Mouse (Mus musculus): ENCODE data around the gene Eef1a1.
A peak's percentile ranks its signal among the peaks of the same experiment; 100 is the strongest.
"Not testable (repeated sequence)": the region's sequence is repeated elsewhere in the genome, so short reads cannot be mapped to it uniquely, and the experiment has no call there.

The Eef1a1 gene

DNA sequence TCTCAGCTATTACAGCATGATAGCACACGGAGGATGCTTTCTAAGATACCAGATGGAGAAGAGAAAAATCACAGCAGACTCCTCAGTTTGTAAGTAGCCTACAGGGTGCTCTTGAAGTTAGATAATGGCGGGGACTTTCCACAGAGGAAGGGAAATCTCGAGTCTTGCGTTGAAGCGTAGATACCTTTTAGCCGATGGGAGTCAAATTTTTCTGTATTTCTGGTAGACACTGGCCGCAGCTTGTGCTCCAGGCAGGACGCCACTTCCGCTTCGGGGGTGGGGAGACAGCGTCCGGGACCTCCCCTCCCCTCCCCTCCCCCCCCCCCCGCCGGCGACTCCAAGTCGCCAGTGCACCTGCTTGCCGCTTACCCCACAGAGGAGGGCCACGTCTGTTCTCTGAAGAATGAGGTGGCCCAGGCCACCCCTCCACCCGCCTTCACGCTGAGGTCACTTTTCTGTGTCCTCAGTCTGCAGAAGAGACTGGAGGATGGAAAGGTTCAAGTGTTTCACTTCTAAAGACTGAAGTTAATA lies at the start of gene Eef1a1:
Gene Eef1a1 (minus strand): TSS at position 262 of the 531 bp plus-strand sequence.
- DNase-seq (ENCODE audit: low spot score) = peak; percentile 60

DNA sequence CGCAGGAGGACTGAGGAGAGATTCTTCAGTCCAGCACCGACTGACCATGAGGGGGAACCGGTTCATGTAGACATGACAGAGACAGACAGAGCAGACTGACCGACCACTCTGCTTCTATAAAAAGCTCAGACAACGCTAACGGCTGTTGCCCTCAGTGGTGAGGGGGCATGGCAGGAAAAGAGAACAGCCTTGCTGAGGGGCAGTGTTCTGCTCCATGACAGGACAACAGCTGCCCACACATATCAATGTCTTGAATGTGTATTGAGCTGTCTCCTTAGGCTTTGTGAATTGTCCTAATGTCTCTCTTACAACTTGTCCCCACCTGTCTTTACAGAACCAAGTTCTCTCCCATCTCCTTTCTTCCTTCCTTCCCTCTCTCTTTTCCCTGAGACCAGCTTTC lies 49.5 kb upstream of the Eef1a1 start:
- no peak for DNase-seq (ENCODE audit: low spot score)

DNA sequence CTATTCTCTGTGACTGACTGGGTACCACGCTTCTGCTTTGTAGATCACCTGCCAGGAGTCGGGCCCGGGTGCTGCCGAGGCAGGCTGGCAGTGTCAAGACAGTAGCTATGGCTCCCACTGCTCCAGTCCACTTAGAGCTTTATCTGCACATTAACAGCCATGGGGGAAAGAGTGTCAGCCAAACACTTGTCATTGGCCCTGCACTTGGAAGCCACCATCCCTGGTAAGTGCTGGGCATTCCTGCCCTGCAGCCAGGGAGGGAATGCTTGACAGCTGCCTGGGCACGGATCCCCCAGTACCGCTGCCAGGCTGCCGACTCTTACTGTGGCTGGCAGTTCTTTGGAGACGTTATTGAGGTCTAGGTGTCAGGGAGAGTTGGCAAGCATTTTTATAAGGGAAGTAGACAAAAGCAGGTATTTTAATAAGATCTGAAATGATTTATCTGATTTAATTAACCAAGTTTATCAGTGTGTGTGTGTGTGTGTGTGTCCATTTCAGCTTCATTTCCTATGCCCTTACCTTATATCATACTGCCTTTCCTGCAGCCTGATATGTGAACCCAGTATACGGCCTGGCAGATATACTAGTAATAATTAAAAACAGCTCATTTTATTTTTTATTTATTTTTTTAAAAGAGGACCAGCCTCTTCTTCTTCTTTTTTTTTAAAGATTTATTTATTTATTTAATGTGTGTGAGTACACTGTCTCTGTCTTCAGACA lies 48.4 kb upstream of the Eef1a1 start:
- no peak for DNase-seq (ENCODE audit: low spot score)

DNA sequence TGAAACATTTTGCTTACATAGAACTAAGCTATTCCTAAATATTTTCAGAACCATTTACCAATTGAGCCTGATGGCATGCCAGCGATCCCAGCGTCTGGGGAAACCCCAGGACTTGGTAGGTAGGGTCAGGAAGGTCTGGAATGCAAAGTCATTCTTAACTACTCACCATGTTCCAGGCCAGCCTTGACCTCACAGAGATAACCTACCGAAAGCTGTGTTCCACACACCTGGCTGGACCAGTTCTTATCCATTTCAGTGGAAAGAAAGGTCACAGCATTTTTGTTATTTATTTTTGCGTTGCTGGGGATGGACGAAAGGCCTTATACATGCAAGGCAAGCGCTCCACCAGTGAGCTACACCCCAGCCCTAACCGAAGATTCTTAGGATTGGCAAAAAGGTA lies 45.7 kb upstream of the Eef1a1 start:
- DNase-seq (ENCODE audit: low spot score) = no peak

DNA sequence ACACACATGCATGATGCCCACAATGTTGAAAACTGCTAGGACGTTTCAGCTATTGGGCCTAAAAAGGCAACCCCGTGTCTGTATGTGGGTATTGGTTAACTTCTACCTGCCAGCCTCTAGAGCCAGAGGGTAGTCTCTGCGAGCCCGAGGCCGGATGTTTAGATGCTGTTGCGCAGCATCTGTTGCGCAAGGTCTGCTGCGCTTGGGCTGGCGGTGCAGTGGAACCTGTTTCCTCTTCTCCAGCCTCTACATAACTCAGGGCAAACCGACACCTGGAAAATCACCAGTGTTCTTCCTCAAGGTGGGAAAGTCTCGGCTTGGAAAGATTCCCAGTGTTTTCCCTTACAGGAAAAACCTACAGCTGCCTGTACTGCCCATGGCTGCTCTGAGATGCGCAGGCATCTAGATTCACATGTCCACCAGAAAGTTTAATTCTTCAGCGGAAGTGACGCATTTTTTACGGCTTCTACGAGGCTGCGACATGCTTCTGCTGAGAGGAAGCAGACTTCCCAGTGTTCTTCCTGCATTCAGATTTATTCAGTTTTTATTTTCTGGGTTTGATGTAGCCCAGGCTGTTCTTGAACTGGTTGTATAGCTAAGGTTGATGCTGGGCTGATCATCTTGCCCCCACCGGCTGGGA lies 44.5 kb upstream of the Eef1a1 start:
- peak; percentile 71 for DNase-seq (ENCODE audit: low spot score)

DNA sequence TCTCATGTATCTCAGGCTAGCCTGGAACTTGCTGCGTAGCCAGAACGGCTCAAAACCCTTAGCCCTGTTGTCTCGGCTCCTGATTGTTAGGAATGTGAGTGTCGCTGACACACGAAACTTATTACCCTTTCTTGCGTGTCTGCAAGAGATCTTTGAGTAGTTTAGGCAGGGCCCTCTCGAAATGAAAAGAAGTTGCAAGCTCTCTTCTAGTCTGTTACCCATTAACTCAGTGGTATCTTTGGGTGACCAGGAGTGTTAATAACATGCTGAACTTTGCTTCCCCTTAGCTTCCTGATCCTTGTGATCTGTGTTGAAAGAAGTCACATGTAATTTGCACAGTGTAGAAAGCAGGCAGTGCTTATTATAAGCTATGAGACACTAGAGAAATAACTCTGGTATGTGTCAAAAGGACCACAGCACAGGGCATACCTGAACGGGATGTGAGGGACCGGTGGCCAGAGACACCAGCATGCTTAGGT lies 43.4 kb upstream of the Eef1a1 start:
- DNase-seq (ENCODE audit: low spot score) = no peak

DNA sequence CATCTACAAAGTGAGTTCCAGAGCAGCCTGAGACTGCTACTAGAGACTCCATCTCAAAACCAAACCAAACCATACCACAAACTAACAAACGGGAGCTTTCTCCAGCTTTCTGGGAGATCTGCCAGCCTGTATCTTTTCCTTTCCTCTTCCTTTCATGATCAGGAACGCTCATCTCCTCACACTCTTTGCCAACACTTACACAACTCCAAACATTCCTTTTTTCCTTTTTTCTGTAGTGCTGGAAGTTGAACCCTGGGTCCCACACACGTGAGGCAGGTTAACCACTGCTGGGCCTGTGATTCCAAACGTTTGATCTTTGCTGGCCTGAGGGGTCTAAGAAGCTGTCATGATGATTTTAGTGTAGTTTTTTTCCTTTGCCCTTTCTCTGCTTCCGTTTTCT lies 42.9 kb upstream of the Eef1a1 start:
- DNase-seq (ENCODE audit: low spot score) = no peak

DNA sequence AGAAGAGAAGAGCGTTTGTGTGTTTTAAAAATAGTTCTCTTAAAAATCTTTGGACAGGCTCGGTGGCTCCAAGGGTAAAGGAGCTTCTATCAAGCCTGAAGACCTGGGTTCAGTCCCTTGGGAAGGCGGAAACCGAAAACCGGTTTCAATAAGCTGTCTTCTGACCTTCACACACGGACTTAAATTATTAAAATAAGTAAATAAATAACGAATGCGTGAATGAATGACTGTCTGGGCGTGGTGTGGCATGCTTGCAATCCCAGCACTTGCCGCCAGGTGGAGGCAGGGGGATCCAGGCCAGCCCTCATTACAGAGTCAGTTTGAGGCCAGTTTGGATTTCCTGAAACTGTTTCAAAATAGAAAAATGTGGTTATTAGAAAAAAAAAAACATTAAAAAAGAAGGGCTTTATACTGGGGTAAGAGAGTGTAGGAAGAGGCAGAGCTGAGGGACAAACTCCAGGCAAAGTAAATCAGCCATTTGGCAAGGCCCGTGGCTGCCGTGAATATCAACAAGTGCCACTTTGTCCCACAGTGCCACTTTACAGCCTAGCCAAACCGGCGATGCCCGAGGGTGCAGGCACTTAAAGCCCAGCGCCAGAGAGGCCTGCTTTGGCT lies 38.9 kb upstream of the Eef1a1 start:
- DNase-seq (ENCODE audit: low spot score) = peak; percentile 68

DNA sequence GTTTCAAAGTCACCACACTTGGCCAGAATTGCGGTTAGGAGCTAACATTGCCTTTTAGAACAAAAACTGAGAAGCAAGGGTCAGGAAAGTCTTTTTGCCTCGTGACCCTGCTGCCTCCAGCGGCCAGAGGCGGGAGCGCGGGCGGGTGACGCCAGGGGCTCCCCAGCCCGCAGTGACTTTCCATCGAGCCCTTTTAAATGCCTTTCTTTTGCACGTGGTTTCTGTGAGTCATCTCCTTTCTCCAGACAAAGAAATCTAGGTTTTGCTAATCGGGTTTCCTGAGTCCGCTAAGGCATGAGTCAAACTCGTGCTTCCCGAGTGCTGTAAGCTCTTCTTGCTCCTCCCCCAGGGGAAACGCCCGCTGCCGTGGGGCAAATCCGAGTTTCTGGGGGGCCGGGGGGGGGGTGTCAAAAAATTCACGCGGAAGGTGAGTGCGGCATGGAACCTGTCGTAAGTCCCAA lies 38.4 kb upstream of the Eef1a1 start:
- DNase-seq (ENCODE audit: low spot score) = peak; percentile 73

DNA sequence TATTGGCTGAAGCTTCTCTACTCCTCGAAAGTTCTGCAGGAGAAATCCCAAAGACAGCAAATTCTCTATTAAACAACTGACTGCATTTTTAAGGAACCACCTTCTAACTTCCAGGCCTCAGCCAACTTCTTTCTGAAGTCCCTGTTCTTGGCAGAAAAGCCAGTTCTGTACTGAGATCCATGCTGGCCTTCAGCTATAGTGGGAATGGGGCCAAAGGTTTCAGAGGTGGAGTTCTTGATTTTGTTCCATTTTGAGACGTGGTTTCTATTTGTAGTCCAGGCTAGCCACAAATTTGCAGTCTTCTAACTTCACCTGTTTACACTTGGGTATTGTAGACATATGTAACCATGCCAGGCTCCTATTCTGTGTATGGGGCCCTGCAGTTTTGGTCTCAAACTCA lies 37.3 kb upstream of the Eef1a1 start:
- no peak for DNase-seq (ENCODE audit: low spot score)

DNA sequence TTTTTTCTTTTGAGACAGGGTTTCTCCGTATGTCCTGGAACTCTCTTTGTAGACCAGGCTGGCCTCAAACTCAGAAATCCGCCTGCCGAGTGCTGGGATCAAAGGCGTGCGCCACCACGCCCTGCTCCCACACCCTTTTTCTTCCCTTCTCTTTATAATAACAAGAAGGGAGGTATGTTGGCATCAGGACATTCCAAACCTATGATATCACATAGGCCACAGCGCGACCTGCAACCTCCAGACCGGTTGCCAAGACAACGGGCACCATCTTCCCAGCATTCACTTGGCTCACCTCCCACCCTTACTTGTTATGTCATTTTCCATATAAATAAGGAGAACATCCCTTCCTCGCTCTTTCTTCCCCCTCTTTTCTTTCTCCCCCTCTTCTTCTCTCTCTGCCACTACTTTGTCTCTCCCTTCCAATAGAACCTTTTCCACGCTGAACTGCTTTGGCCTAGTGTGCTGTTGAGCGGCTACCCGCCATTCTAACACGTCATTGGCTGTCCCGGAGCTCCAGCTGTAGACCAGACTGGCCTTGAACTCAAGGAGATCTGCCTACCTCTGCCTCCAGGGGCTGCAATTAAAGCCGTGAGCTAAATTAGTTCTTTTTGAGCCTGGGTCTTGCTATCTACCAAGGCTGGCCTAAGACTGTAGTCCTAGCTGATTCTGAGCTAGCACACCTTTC lies 36.6 kb upstream of the Eef1a1 start:
- no peak for DNase-seq (ENCODE audit: low spot score)

DNA sequence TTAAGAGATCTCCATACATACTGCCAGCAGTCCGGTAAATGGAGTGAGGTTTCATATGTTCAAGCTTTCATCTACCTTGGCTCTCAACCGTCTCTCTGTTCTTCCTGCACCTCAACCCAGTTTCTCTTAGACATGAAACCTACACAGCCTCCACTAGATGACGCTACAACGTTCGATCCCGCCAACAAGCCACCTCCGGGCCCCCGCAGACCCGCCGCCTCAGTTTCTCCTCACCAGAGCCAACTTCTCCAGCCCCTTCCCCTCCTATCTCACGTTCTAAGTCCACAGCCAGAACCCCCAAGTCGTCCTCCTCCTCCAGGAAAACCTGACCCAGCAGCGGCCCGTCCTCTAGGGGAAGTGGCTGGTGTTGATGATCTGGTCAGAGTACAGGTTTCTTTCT lies 32.7 kb upstream of the Eef1a1 start:
- peak; percentile 59 for DNase-seq (ENCODE audit: low spot score)

DNA sequence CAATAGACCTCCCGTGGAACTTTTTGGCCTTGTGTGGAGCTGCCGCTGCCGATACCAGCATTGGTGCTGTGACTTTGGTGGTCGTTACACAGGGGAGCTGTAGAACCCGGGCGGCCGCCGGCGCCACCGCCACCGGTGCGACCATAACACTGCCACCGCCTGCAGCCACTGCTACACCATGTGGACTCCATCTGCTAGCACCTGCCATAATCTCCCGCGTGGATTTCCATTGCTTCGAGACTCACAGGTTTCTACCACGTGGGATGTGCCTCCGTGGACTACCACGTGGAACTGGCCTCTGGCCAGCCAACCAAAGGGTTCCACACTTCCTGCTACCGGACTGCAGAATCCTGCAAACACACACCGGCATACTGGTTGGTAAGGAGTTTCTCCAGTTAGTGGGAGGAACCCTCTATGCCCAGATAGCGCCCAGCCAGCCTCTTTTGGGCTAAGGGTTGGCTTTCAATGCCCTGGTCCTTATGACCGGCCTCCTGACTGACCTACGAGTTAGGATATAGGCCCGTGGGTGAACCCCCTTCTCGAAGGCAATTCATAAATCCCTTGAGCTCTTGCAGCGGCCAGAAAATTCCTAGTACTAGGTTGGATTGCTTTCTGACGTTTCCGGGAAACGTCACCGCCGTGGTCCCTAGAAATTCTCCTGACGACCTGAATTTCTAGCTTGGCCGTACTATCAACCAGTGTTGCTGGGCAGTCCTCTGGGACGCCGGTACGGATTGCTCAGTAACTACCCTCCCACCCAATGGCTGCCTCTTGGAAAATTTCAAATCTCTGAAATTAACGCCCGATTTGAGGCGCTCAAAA lies 32.0 kb upstream of the Eef1a1 start:
- DNase-seq (ENCODE audit: low spot score) = peak; percentile 12

DNA sequence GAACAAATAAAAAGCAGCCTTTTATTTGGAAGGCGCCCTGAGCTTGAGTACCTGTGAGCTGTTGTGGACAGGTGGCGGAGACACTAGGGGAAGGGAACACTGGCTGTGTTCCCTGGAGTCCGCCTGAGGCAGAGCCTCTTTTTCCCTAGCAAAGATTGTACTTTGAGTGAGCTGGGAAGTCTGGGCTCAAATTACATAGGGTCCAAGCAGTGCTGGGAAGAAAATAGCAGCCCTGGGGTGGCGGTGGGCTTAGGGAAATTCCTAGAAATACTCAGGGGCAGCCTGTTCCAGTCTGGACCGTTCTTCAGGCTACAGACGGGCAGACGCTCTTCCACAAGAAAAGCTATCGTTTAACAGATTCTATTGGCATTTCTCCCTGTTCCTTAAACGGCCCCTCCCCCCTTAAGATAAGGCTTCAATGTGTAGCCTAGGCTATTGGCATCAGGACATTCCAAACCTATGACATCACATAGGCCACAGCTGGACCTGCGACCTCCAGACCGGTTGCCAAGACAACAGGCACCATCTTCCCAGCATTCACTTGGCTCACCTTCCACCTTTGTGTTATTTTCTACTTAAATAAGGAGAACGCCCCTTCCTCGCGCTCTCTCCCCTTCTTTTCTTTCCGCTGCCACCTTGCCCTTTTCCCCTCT lies 31.3 kb upstream of the Eef1a1 start:
- DNase-seq (ENCODE audit: low spot score) = no peak

DNA sequence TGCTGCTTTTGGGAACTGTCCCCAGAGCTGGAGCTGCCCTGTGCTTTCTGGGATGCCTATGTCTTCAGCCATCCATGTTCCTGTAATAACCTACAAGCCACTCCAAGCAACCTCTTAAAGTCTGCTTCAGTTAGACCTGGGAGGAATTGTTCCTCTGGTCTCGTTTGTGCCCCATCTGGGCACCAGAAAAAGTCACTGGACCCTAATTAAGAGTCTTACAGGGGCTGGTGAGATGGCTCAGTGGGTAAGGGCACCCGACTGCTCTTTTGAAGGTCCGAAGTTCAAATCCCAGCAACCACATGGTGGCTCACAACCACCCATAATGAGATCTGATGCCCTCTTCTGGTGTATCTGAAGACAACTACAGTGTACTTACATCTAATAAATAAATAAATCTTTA lies 28.3 kb upstream of the Eef1a1 start:
- not testable (repeated sequence) for DNase-seq (ENCODE audit: low spot score)

DNA sequence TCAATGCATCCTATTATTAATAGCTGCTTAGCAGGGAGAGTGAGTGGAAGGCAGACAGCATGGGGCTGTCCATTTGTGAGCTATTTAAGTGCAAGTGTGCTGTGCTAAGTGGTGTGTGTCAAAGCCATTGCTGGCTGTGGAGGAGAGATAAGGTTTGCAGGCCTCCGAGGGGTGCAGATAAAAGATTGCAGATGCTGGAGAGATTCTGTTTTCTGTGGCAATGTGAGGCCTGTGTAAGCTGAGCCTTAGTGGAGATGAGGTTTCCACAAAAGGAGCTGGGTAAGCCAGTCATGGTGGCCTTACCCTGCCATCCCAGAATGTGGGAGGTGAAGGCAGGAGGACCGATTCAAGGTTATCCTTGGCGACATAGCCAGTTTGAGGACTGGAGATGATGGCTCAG lies 27.2 kb upstream of the Eef1a1 start:
- DNase-seq (ENCODE audit: low spot score) = no peak

DNA sequence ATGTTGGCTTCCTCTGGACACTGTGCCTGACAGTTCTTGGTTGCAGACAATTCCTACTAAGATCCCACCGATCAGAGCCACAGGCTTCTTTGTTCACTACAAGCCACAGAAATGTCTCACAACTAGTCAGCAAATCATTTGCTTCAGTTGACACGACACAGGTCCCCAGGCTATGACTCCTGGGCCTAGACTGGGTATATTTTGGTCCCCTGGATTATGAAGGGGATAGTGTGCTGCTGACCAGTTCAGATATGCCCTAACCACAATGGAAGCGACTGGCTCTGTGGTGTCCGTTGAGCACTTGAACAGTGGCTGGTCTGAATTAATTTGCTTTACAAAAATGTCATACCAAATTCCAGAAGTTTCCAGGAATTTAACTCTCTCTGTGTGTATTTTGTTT lies 25.7 kb upstream of the Eef1a1 start:
- no peak for DNase-seq (ENCODE audit: low spot score)

DNA sequence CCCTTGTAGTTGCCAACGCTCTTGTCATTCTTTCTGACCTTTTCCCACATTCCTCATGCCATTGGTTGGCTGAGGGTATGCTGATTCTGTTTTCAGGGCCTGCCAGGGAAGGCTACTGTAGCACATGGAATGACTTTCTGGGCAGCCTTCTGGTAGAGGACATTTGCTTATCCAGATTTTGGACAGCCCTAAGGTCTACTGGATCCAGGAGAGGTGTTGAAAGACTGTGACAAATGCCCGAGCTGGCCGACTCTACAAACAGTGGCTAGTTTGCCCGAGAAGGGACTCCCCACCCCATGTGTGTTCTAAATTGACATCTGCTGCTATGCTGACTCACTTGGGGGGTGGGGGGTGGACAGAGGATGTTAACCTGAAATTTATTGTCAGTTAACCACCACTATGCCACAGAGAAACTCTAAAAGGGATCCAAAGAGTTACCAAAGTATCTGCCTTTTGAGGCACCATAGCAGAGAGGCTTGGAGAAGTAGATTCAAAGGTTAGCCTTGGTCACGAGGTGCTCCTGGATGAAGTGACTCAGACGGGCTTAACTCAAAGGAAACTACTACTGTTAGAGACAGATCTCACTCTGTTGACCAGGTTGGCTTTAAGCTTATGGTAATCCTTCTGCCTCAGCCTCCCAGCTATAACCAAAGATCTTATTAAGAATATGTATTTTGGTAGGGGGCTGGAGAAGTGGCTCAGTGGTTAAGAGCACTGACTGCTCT lies 25.0 kb upstream of the Eef1a1 start:
- no peak for DNase-seq (ENCODE audit: low spot score)

DNA sequence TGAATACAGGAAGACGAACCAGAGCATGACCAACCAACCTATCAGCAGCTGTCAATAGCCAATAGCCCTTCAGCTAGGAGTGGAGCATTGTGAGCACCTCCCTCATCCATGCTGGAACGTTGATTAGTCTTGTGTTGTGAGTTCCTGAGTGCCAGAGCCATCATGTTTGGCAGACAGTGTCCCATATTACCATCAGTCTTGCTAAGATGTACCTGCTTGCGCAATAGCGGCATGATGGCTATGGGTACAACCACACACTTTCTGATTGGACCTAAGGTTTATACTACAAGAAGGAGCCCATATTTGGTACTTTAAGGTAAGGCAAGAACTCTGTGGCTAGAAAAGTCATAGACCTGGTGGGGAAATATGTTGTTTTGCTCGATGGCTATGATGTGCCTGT lies 22.8 kb upstream of the Eef1a1 start:
- DNase-seq (ENCODE audit: low spot score) = no peak

DNA sequence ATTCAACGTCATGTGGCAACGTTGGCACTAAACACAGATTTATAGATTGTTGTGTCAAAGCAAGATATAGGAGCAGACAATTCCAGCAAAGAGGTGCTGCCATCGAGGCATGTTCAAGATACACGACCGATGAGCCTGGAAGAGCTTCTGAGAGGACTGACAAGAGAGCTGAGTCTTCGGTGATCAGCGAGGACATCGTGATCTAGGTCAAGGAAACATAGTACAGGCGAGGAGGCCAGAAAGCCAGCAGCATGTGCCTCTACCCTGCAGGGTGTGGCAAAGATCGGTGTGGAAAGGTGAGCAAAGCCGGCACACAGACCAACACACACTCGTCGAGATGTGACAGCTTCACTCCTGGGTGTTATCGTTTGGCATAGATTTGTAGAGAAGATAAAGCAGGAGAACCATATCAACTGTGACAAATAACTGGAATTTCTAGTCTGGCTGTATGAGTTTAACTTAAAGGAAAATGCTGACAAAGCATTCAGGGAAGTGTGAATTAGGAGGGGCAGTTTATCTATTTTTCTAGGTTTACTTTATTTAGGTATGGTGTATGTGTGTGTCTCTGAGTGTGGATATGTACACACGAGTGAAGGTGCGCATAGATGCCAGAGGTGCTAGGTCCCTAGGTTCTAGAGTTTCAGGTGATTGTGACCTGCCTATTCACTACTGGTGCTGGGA lies 19.3 kb upstream of the Eef1a1 start:
- no peak for DNase-seq (ENCODE audit: low spot score)
